Mouse (Mus musculus): ENCODE results near the gene Grin2a. TPM values are rescaled to one million over a fixed set of nuclear protein-coding genes. Genes with fewer than 3 reads are reported as not detected.

Gene Grin2a
- polyA plus RNA-seq, 1 experiment = 0.05 TPM

GRCm38 (mm10) chr16:9978173-9978572 is 17.2 kb downstream of the Grin2a start:
- TF ChIP-seq CTCF (IDR thresholded peaks at IDR 0.05; ENCODE audit: borderline replicate concordance, control insufficient read depth, extremely low read depth, insufficient read depth, low read length, poor library complexity) (no peak), POLR2A (IDR thresholded peaks at IDR 0.05; ENCODE audit: control insufficient read depth, extremely low read depth, insufficient read depth, low read length, poor library complexity) (no peak)
- Histone ChIP-seq H3K27ac (ENCODE audit: control insufficient read depth, insufficient read depth, low read length) (no peak overlapping the region), H3K27me3 (ENCODE audit: control insufficient read depth, insufficient read depth, low read length) (no peaks in the 10 kb centered on the region), H3K36me3 (ENCODE audit: control insufficient read depth, insufficient read depth, low read length) (no peaks in the 10 kb centered on the region), H3K4me3 (ENCODE audit: control insufficient read depth, insufficient read depth, low read length) (no peak overlapping the region), H3K4me1 (replicated peaks; ENCODE audit: control insufficient read depth, insufficient read depth, low read length) (no peaks in the 10 kb centered on the region)
- no peak for DNase-seq
- WGBS = 83% methylated on average over 2 of the region's 2 CpGs

GRCm38 (mm10) chr16:9972705-9973104 is 22.7 kb downstream of the Grin2a start:
- no peaks in the 10 kb centered on the region for H3K36me3 ChIP-seq (ENCODE audit: control insufficient read depth, insufficient read depth, low read length)
- TF ChIP-seq CTCF (IDR thresholded peaks at IDR 0.05; ENCODE audit: borderline replicate concordance, control insufficient read depth, extremely low read depth, insufficient read depth, low read length, poor library complexity) = no peak
- TF ChIP-seq POLR2A (IDR thresholded peaks at IDR 0.05; ENCODE audit: control insufficient read depth, extremely low read depth, insufficient read depth, low read length, poor library complexity) = no peak
- 92% methylated on average over 3 of the region's 3 CpGs for WGBS

GRCm38 (mm10) chr16:9964469-9964868 is 30.9 kb downstream of the Grin2a start:
- DNase-seq = no peak
- Histone ChIP-seq H3K27me3 (ENCODE audit: control insufficient read depth, insufficient read depth, low read length) (no peaks in the 10 kb centered on the region), H3K36me3 (ENCODE audit: control insufficient read depth, insufficient read depth, low read length) (no peaks in the 10 kb centered on the region), H3K4me3 (ENCODE audit: control insufficient read depth, insufficient read depth, low read length) (no peak overlapping the region), H3K27ac (ENCODE audit: control insufficient read depth, insufficient read depth, low read length) (no peak overlapping the region), H3K4me1 (replicated peaks; ENCODE audit: control insufficient read depth, insufficient read depth, low read length) (peaks cover 2% of the 10 kb centered on the region; the same call in 1 of the 2 replicates)
- no peak for TF ChIP-seq CTCF (IDR thresholded peaks at IDR 0.05; ENCODE audit: borderline replicate concordance, control insufficient read depth, extremely low read depth, insufficient read depth, low read length, poor library complexity)
- no peak for TF ChIP-seq POLR2A (IDR thresholded peaks at IDR 0.05; ENCODE audit: control insufficient read depth, extremely low read depth, insufficient read depth, low read length, poor library complexity)
- 31% methylated on average over 6 of the region's 6 CpGs for WGBS

More at GRCm38 (mm10) chr16:9972705-9973104, 22.7 kb downstream of the Grin2a start:
- H3K4me3 ChIP-seq (ENCODE audit: control insufficient read depth, insufficient read depth, low read length) = no peak overlapping the region
- DNase-seq = no peak
- no peaks in the 10 kb centered on the region for H3K27me3 ChIP-seq (ENCODE audit: control insufficient read depth, insufficient read depth, low read length)
- no peak overlapping the region for H3K27ac ChIP-seq (ENCODE audit: control insufficient read depth, insufficient read depth, low read length)
- no peaks in the 10 kb centered on the region for H3K4me1 ChIP-seq (replicated peaks; ENCODE audit: control insufficient read depth, insufficient read depth, low read length)

GRCm38 (mm10) chr16:9962482-9962881 is 32.9 kb downstream of the Grin2a start:
- no peak overlapping the region for H3K27ac ChIP-seq (ENCODE audit: control insufficient read depth, insufficient read depth, low read length)
- no peak overlapping the region for H3K4me3 ChIP-seq (ENCODE audit: control insufficient read depth, insufficient read depth, low read length)
- no peak for DNase-seq
- H3K4me1 ChIP-seq (replicated peaks; ENCODE audit: control insufficient read depth, insufficient read depth, low read length) = peaks cover 2% of the 10 kb centered on the region; the same call in 1 of the 2 replicates
- no peaks in the 10 kb centered on the region for H3K36me3 ChIP-seq (ENCODE audit: control insufficient read depth, insufficient read depth, low read length)
- 100% methylated on average over 1 of the region's 1 CpGs for WGBS
- TF ChIP-seq CTCF (IDR thresholded peaks at IDR 0.05; ENCODE audit: borderline replicate concordance, control insufficient read depth, extremely low read depth, insufficient read depth, low read length, poor library complexity) = no peak
- no peak for TF ChIP-seq POLR2A (IDR thresholded peaks at IDR 0.05; ENCODE audit: control insufficient read depth, extremely low read depth, insufficient read depth, low read length, poor library complexity)
- no peaks in the 10 kb centered on the region for H3K27me3 ChIP-seq (ENCODE audit: control insufficient read depth, insufficient read depth, low read length)

GRCm38 (mm10) chr16:9959340-9959739 is 36.0 kb downstream of the Grin2a start:
- 74% methylated on average over 1 of the region's 1 CpGs for WGBS

GRCm38 (mm10) chr16:9954266-9954665 is 41.1 kb downstream of the Grin2a start:
- no peaks in the 10 kb centered on the region for H3K4me1 ChIP-seq (replicated peaks; ENCODE audit: control insufficient read depth, insufficient read depth, low read length)
- DNase-seq = no peak
- no peaks in the 10 kb centered on the region for H3K36me3 ChIP-seq (ENCODE audit: control insufficient read depth, insufficient read depth, low read length)
- TF ChIP-seq CTCF (IDR thresholded peaks at IDR 0.05; ENCODE audit: borderline replicate concordance, control insufficient read depth, extremely low read depth, insufficient read depth, low read length, poor library complexity) (no peak), POLR2A (IDR thresholded peaks at IDR 0.05; ENCODE audit: control insufficient read depth, extremely low read depth, insufficient read depth, low read length, poor library complexity) (no peak)
- H3K4me3 ChIP-seq (ENCODE audit: control insufficient read depth, insufficient read depth, low read length) = no peak overlapping the region
- H3K27me3 ChIP-seq (ENCODE audit: control insufficient read depth, insufficient read depth, low read length) = no peaks in the 10 kb centered on the region
- H3K27ac ChIP-seq (ENCODE audit: control insufficient read depth, insufficient read depth, low read length) = no peak overlapping the region
- WGBS = 68% methylated on average over 5 of the region's 5 CpGs

More at GRCm38 (mm10) chr16:9959340-9959739, 36.0 kb downstream of the Grin2a start:
- Histone ChIP-seq H3K4me3 (ENCODE audit: control insufficient read depth, insufficient read depth, low read length) (no peak overlapping the region), H3K27ac (ENCODE audit: control insufficient read depth, insufficient read depth, low read length) (no peak overlapping the region), H3K4me1 (replicated peaks; ENCODE audit: control insufficient read depth, insufficient read depth, low read length) (no peaks in the 10 kb centered on the region), H3K36me3 (ENCODE audit: control insufficient read depth, insufficient read depth, low read length) (no peaks in the 10 kb centered on the region), H3K27me3 (ENCODE audit: control insufficient read depth, insufficient read depth, low read length) (no peaks in the 10 kb centered on the region)
- DNase-seq = no peak
- TF ChIP-seq POLR2A (IDR thresholded peaks at IDR 0.05; ENCODE audit: control insufficient read depth, extremely low read depth, insufficient read depth, low read length, poor library complexity) (no peak), CTCF (IDR thresholded peaks at IDR 0.05; ENCODE audit: borderline replicate concordance, control insufficient read depth, extremely low read depth, insufficient read depth, low read length, poor library complexity) (no peak)

GRCm38 (mm10) chr16:9953396-9953831 is 41.9 kb downstream of the Grin2a start:
- no peak for DNase-seq
- Histone ChIP-seq H3K27ac (ENCODE audit: control insufficient read depth, insufficient read depth, low read length) (no peak overlapping the region), H3K4me1 (replicated peaks; ENCODE audit: control insufficient read depth, insufficient read depth, low read length) (no peaks in the 10 kb centered on the region), H3K27me3 (ENCODE audit: control insufficient read depth, insufficient read depth, low read length) (no peaks in the 10 kb centered on the region), H3K36me3 (ENCODE audit: control insufficient read depth, insufficient read depth, low read length) (no peaks in the 10 kb centered on the region), H3K4me3 (ENCODE audit: control insufficient read depth, insufficient read depth, low read length) (no peak overlapping the region)
- WGBS = 92% methylated on average over 5 of the region's 5 CpGs
- no peak for TF ChIP-seq CTCF (IDR thresholded peaks at IDR 0.05; ENCODE audit: borderline replicate concordance, control insufficient read depth, extremely low read depth, insufficient read depth, low read length, poor library complexity)
- TF ChIP-seq POLR2A (IDR thresholded peaks at IDR 0.05; ENCODE audit: control insufficient read depth, extremely low read depth, insufficient read depth, low read length, poor library complexity) = no peak
